Mouse (Mus musculus): ENCODE measurements around the gene Hist1h2aa. TPM values are rescaled to one million over a fixed set of nuclear protein-coding genes. Genes with fewer than 3 reads are reported as not detected.

Gene Hist1h2aa
- total RNA-seq, 2 experiments from 2014 or later = not detected

DNA sequence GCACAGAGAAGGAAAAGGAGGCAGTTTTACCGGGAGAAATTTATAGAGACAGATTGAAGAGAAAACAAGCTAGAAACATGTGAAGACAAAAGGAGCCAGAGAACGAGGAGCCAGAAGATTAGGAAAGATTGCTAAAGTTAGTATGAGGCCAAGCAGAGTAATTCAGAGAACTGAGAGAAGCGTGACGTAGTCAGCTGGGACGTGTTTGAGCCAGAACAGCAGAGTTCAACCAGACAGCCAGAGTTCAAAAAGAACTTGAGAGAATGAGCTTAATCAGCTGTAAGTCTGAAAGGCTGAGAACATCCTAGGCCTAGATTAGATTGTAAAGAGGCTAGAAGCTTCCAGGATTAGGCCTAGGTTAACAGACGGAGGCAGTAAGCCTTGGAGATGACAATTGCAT lies 6.0 kb downstream of the Hist1h2aa start:
- intact Hi-C loops (cut with DNase I) = no loop called here
- DNase-seq = peak in 1 of 2 experiments; percentile 19

DNA sequence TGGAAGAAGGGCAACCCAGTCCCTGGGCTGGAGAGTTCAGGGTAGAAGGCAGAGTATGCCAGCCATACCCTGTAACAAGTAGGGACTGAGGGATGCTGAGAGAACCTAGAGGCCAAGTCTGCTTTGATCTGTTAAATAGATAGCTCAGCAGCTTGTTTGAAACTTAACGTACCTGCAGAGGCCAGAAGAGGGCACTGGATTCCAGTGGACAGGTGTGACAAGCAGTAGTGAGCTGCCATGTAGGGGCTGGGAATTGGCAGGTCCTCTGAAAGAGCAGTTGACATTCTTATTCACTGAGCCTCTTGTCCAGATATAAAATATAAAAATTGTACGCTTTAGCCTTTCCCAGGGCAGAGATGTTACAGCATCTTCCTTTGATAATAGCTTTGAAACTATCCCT lies 8.6 kb downstream of the Hist1h2aa start:
- no peak for DNase-seq
- intact Hi-C loops (cut with DNase I) = no loop called here

- no peak for DNase-seq
- intact Hi-C loops (cut with DNase I) = no loop called here
Observed at GRCm38 (mm10) chr13:23946254-23946653, 12.0 kb downstream of the Hist1h2aa start.

DNA sequence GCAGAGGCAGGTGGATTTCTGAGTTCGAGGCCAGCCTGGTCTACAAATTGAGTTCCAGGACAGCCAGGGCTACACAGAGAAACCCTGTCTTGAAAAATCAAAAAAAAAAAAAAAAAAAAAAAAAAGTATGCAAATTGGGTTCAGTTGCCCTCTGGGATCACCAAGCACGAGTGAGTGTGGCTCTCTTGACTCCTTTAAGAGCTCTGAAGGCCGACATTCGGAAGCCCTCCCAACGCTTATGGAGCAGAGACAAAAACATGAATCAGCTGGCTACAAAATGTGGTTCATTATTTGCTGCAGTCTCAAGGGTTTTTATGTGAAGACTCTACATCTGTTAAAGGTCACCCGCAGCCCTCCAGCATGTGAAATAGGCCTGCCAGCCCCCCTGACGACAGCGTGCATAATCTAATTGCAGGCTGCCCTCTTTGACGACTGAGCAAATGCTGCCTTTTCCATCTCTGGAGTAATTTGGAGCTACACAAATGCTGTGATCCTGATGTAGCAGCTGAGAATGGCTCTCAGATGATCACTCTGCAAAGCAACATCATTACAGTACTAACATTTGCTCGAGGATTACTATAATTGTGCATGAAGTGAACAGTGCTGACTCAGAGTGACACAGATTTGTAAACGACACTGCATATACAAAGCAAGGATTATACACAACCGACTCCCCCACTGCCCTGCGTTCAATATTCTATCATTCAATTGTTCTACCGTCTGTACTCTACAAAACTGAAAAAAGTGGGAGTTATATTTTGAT lies 15.4 kb downstream of the Hist1h2aa start:
- DNase-seq = peak in 1 of 2 experiments; percentile 13
- intact Hi-C loops (cut with DNase I) = loop anchor here (2.0 to 5.0 kb wide), 2 partner anchors 117 to 157 kb away; no protein-coding TSS in a partner anchor

DNA sequence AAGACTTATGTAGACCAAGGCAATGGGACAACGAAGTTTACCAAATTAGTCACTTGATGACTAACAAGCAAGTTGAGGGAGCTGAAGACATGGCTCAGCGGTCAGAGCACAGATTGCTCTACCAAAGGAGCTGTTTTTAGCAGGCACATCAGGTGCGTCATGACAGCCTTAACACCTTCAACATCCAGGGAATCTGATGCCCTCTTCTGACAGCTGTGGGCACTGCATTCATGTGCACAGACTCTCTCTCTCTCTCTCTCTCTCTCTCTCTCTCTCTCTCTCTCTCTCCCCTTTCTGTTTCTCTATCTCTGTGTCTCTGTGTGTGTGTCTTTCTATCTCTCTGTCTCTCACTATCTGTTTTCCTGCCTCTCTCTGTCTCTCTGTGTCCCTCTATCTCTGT lies 16.7 kb downstream of the Hist1h2aa start:
- intact Hi-C loops (cut with DNase I) = loop anchor here (2.0 to 5.0 kb wide), 2 partner anchors 118 to 159 kb away; no protein-coding TSS in a partner anchor
- peak in 1 of 2 experiments; percentile 28 for DNase-seq

- intact Hi-C loops (cut with DNase I) = no loop called here
- no peak for DNase-seq
Observed at GRCm38 (mm10) chr13:23959776-23960175, 25.5 kb downstream of the Hist1h2aa start.

GRCm38 (mm10) chr13:23964909-23965308 lies 30.6 kb downstream of the Hist1h2aa start:
- intact Hi-C loops (cut with DNase I) = no loop called here
- DNase-seq = no peak

DNA sequence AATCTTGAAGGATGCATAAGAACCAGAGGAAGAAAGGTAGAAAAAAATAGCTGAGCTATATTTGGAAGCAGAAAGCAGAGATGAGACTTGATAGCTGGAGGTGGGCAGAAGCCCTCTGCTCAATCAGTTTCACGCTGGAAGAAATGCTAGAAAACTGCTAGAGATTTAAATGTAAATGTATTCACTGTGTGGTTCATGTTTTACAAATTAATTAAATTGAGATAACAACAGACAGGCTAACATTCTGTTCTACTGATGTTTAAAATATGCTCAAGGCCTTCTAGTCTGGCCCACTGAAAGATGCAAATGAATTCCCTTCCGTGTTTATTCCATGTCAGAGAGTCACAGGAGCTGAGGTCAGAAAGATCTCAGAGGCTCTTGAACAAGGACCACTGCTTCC lies 37.6 kb downstream of the Hist1h2aa start:
- intact Hi-C loops (cut with DNase I) = no loop called here
- DNase-seq = no peak

DNA sequence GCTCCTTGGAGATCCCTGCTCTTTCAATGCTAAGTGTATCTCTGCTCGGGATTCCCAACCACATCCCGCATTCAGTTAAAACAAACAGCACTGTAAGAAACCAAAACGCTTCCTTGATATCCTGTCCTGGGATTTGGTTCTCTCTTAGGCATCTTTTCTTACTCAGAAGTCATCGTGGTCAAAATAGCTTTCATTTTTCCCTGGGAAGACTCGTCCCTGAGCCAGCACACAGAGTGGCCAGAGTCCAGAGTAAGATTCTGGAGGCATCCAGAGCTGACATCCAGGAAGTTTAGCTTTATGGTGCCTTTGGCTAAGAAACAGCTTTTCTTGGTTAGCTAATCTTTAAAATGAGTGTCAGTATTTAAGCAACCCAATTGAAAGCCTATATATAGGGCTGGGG lies 38.0 kb downstream of the Hist1h2aa start:
- DNase-seq = no peak
- intact Hi-C loops (cut with DNase I) = no loop called here

Small RNA genes within 50 kb of the gene (microRNA-seq; reads per million reads assigned to microRNA genes)
- 0 reads per million in 2 experiments for gene Gm44344

Other genes starting within 250 kb of the Hist1h2aa start
- gene Hist1h1t, start 238.6 kb upstream of the Hist1h2aa start, total RNA-seq (2021) = under 1 TPM; 0.29 to 0.67 TPM
- 100 to 1,000 TPM; 105 to 116 TPM for gene Hist1h4c, start 236.0 kb upstream of the Hist1h2aa start, total RNA-seq (2021)
- gene Hfe, start 223.6 kb upstream of the Hist1h2aa start, total RNA-seq (2021) = 10 to 100 TPM; 26.7 to 32.4 TPM
- gene Hist1h1c, start 195.7 kb upstream of the Hist1h2aa start, total RNA-seq (2021) = 100 to 1,000 TPM; 299 to 383 TPM
- gene Hist1h3c, start 188.9 kb upstream of the Hist1h2aa start, total RNA-seq (2021) = 100 to 1,000 TPM in 1 of 2 experiments, 10 to 100 TPM in 1; 84.0 to 101 TPM
- 100 to 1,000 TPM; 105 to 106 TPM for gene Hist1h2bb, start 187.7 kb upstream of the Hist1h2aa start, total RNA-seq (2021)
- gene Hist1h2ab, start 183.3 kb upstream of the Hist1h2aa start, total RNA-seq (2021) = 100 to 1,000 TPM; 166 to 169 TPM
- gene Hist1h3b, start 182.2 kb upstream of the Hist1h2aa start, total RNA-seq (2021) = 100 to 1,000 TPM; 221 to 266 TPM
- 100 to 1,000 TPM; 130 to 151 TPM for gene Hist1h4b, start 177.4 kb upstream of the Hist1h2aa start, total RNA-seq (2021)
- 100 to 1,000 TPM; 162 to 177 TPM for gene Hist1h4a, start 173.2 kb upstream of the Hist1h2aa start, total RNA-seq (2021)
- 100 to 1,000 TPM; 160 to 202 TPM for gene Hist1h3a, start 172.1 kb upstream of the Hist1h2aa start, total RNA-seq (2021)
- gene Hist1h1a, start 170.8 kb upstream of the Hist1h2aa start, total RNA-seq (2021) = 100 to 1,000 TPM; 109 to 127 TPM
- not detected for gene Trim38, start 164.5 kb upstream of the Hist1h2aa start, total RNA-seq (2021)
- gene Slc17a2, start 127.5 kb upstream of the Hist1h2aa start, total RNA-seq (2021) = not detected
- gene Slc17a3, start 95.0 kb upstream of the Hist1h2aa start, total RNA-seq (2021) = not detected
- gene Slc17a1, start 66.7 kb upstream of the Hist1h2aa start, total RNA-seq (2021) = not detected
- not detected for gene Slc17a4, start 19.5 kb upstream of the Hist1h2aa start, total RNA-seq (2021)
- gene Hist1h2ba, start 306 bp upstream of the Hist1h2aa start, total RNA-seq (2021) = not detected
- not detected for gene Scgn, start 56.8 kb downstream of the Hist1h2aa start, total RNA-seq (2021)